Mouse (Mus musculus): ENCODE results near the gene Ccdc103. TPM values are rescaled to one million over a fixed set of nuclear protein-coding genes. Genes with fewer than 3 reads are reported as not detected.
A peak's percentile ranks its signal among the peaks of the same experiment; 100 is the strongest.

The Ccdc103 gene
- polyA plus RNA-seq, 1 experiment from 2014 or later = 0.88 TPM

DNA sequence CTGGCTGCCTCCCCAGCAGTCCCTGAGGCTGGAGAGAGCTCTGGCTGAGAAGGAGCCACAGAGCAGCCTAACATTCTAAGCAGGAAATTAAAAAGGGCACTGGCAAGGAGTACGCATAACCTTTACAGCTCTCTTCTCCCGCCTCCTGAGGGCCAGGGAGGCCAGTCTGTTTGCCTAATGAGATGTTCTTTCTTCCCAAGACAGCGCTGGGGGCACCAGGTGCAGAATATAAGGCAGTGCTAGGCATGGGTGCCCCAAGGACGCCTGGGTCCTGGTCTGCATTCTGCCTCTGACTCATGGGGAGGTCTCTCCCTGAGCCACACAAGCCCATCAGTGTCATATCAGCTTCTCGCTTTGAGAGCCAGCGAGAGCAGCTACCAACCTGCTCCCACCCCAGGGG is 40.5 kb downstream of the Ccdc103 start:
- peaks cover 33% of the 10 kb centered on the region for H3K4me1 ChIP-seq

GRCm38 (mm10) chr11:102924557-102925350 is 43.8 kb downstream of the Ccdc103 start, which contains the start of gene Kif18b:
Gene Kif18b, minus strand, starts transcription at chr11:102925124.
- H3K36me3 ChIP-seq = peaks cover 12% of the 10 kb centered on the region; the same call in 1 of the 2 replicates
- H3K27ac ChIP-seq (replicated peaks) = peak within 1 kb of the TSS; percentile 92
- WGBS = under 1% methylated on average over 62 of the region's 62 CpGs
- peak within 1 kb of the TSS; percentile 88 for H3K4me2 ChIP-seq
- H3K9ac ChIP-seq = peak within 1 kb of the TSS; percentile 87
- peak; percentile 63; the same call in 1 of the 2 replicates for ATAC-seq (ENCODE audit: extremely low read depth, insufficient number of reproducible peaks, low FRiP score, low TSS enrichment)
- H3K9me3 ChIP-seq = no peaks in the 10 kb centered on the region
- H3K4me3 ChIP-seq = peak within 1 kb of the TSS; percentile 85
- peaks cover 33% of the 10 kb centered on the region for H3K4me1 ChIP-seq
- H3K27me3 ChIP-seq (replicated peaks) = 0 out of 2 replicates have a peak, but pooled peaks cover 4% of the 10 kb centered on the region

More for the DNA sequence above, 40.5 kb downstream of the Ccdc103 start:
- H3K4me3 ChIP-seq = no peak overlapping the region
- 79% methylated on average over 6 of the region's 6 CpGs for WGBS
- ATAC-seq (ENCODE audit: extremely low read depth, insufficient number of reproducible peaks, low FRiP score, low TSS enrichment) = no peak
- no peaks in the 10 kb centered on the region for H3K27me3 ChIP-seq (replicated peaks)
- no peak overlapping the region for H3K27ac ChIP-seq (replicated peaks)
- H3K36me3 ChIP-seq = peaks cover 15% of the 10 kb centered on the region; the same call in 1 of the 2 replicates
- peak overlapping the region; percentile 45; the same call in 1 of the 2 replicates for H3K9ac ChIP-seq
- H3K9me3 ChIP-seq = no peaks in the 10 kb centered on the region
- no peak overlapping the region for H3K4me2 ChIP-seq

DNA sequence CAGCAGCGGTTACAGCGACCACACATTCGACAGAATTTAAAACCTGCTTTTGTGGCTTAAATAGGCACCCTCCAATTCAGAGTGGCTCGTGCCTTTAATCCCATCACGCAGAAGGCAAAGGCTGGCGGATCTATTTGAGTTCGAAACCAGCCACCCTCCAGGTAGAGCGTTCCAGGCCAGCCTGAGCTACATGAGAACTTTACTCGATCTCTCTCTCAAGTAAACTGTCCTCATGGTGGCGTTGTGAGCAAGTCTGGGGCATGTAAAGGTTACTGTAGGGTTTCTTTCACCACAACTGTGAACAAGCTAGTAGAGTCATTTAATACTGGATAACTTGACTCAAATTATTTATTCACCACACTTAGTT is 44.3 kb downstream of the Ccdc103 start:
- no peaks in the 10 kb centered on the region for H3K9me3 ChIP-seq
- peak overlapping the region; percentile 92 for H3K27ac ChIP-seq (replicated peaks)
- H3K4me2 ChIP-seq = peak overlapping the region; percentile 88
- no peak for ATAC-seq (ENCODE audit: extremely low read depth, insufficient number of reproducible peaks, low FRiP score, low TSS enrichment)
- peak overlapping the region; percentile 87 for H3K9ac ChIP-seq
- H3K4me1 ChIP-seq = peaks cover 33% of the 10 kb centered on the region
- H3K4me3 ChIP-seq = peak overlapping the region; percentile 85
- WGBS = under 1% methylated on average over 10 of the region's 10 CpGs
- 0 out of 2 replicates have a peak, but pooled peaks cover 4% of the 10 kb centered on the region for H3K27me3 ChIP-seq (replicated peaks)
- H3K36me3 ChIP-seq = peaks cover 12% of the 10 kb centered on the region; the same call in 1 of the 2 replicates

GRCm38 (mm10) chr11:102930672-102931071 is 49.7 kb downstream of the Ccdc103 start:
- WGBS = 81% methylated on average over 10 of the region's 10 CpGs
- no peak overlapping the region for H3K9ac ChIP-seq
- no peak overlapping the region for H3K27ac ChIP-seq (replicated peaks)
- H3K27me3 ChIP-seq (replicated peaks) = peaks cover 25% of the 10 kb centered on the region
- H3K4me3 ChIP-seq = no peak overlapping the region
- no peaks in the 10 kb centered on the region for H3K9me3 ChIP-seq
- no peak for ATAC-seq (ENCODE audit: extremely low read depth, insufficient number of reproducible peaks, low FRiP score, low TSS enrichment)
- no peaks in the 10 kb centered on the region for H3K36me3 ChIP-seq
- no peaks in the 10 kb centered on the region for H3K4me1 ChIP-seq
- H3K4me2 ChIP-seq = no peak overlapping the region

Other genes starting within 250 kb of the Ccdc103 start
- 1.2 and 1.5 TPM in 2 replicates for gene Meioc, start 217.5 kb upstream of the Ccdc103 start, polyA plus RNA-seq (2015; fragmentation: Nextera tagmentation; extraction: Ambion mirVana)
- 31.9 and 36.1 TPM in 2 replicates for gene Ccdc43, start 183.4 kb upstream of the Ccdc103 start, polyA plus RNA-seq (2015; fragmentation: Nextera tagmentation; extraction: Ambion mirVana)
- gene Adam11, start 119.8 kb upstream of the Ccdc103 start, polyA plus RNA-seq (2015; fragmentation: Nextera tagmentation; extraction: Ambion mirVana) = 6.7 and 7.3 TPM in 2 replicates
- 46.5 and 50.3 TPM in 2 replicates for gene Gjc1, start 61.5 kb upstream of the Ccdc103 start, polyA plus RNA-seq (2015; fragmentation: Nextera tagmentation; extraction: Ambion mirVana)
- gene Higd1b, start 45.4 kb upstream of the Ccdc103 start, polyA plus RNA-seq (2015; fragmentation: Nextera tagmentation; extraction: Ambion mirVana) = not detected in 2 replicates
- gene Eftud2, start 219 bp upstream of the Ccdc103 start, polyA plus RNA-seq (2015; fragmentation: Nextera tagmentation; extraction: Ambion mirVana) = 119 and 125 TPM in 2 replicates
- gene Fam187a, start 4.0 kb downstream of the Ccdc103 start, polyA plus RNA-seq (2015; fragmentation: Nextera tagmentation; extraction: Ambion mirVana) = not detected in 2 replicates
- gene Gfap, start 19.7 kb downstream of the Ccdc103 start, polyA plus RNA-seq (2015; fragmentation: Nextera tagmentation; extraction: Ambion mirVana) = 0.19 and 0.38 TPM in 2 replicates
- gene Kif18b, start 43.9 kb downstream of the Ccdc103 start, polyA plus RNA-seq (2015; fragmentation: Nextera tagmentation; extraction: Ambion mirVana) = 7.0 and 7.3 TPM in 2 replicates
- gene C1ql1, start 65.5 kb downstream of the Ccdc103 start, polyA plus RNA-seq (2015; fragmentation: Nextera tagmentation; extraction: Ambion mirVana) = 0.71 and 0.74 TPM in 2 replicates
- gene Nmt1, start 147.0 kb downstream of the Ccdc103 start, polyA plus RNA-seq (2015; fragmentation: Nextera tagmentation; extraction: Ambion mirVana) = 39.7 and 47.3 TPM in 2 replicates
- gene Dcakd, start 147.1 kb downstream of the Ccdc103 start, polyA plus RNA-seq (2015; fragmentation: Nextera tagmentation; extraction: Ambion mirVana) = 95.9 and 101 TPM in 2 replicates
- gene Plcd3, start 220.5 kb downstream of the Ccdc103 start, polyA plus RNA-seq (2015; fragmentation: Nextera tagmentation; extraction: Ambion mirVana) = 7.8 and 8.7 TPM in 2 replicates
- gene Acbd4, start 220.5 kb downstream of the Ccdc103 start, polyA plus RNA-seq (2015; fragmentation: Nextera tagmentation; extraction: Ambion mirVana) = 12.0 and 14.3 TPM in 2 replicates
- gene Hexim1, start 235.0 kb downstream of the Ccdc103 start, polyA plus RNA-seq (2015; fragmentation: Nextera tagmentation; extraction: Ambion mirVana) = 2.8 and 3.0 TPM in 2 replicates